Mouse (Mus musculus): ENCODE measurements around the gene Dock6. TPM values are rescaled to one million over a fixed set of nuclear protein-coding genes. Genes with fewer than 3 reads are reported as not detected.

The Dock6 gene
- total and polyA plus RNA-seq, 3 experiments: 0.79 to 3.6 (median 3.3) TPM

DNA sequence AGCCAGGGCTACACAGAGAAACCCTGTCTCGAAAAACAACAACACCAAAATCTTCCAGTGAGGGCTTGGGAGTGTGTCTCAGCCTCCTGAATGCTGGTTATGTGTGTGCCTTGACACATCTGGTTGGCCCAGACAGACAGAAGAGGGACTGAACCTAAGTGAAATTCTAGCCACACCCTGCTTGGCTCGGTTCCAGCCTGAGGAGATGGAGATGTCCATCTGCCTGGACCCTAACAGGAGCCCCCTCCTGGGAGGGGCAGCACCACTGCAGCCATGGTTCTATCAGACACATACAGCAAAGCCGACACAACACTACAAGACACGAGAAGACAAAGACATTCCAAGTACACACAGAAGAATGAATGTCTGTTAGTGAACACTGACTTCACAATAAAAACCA, 34.3 kb downstream of the Dock6 start:
- Histone ChIP-seq H3K9ac (ENCODE audit: insufficient read depth, low read depth) (no peak overlapping the region), H3K4me3 (replicated peaks in 1 of 3; ENCODE audit: low read depth in 2 of 3, low read length in 2 of 3, poor library complexity in 1 of 3) (no peak overlapping the region), H3K79me2 (replicated peaks; ENCODE audit: control insufficient read depth, extremely low read depth, insufficient read depth, poor library complexity, severe bottlenecking) (no peaks in the 10 kb centered on the region), H3K27me3 (replicated peaks) (no peaks in the 10 kb centered on the region), H3K4me2 (ENCODE audit: insufficient read depth, low read depth, poor library complexity, severe bottlenecking) (no peak overlapping the region), H3K9me3 (replicated peaks; ENCODE audit: low read length) (no peaks in the 10 kb centered on the region), H3K27ac (ENCODE audit: insufficient read depth, low read depth) (no peak overlapping the region), H3K36me3 (replicated peaks in 1 of 2; ENCODE audit: control insufficient read depth in 1 of 2, insufficient read depth in 1 of 2, low read length in 1 of 2) (peaks cover 3 to 19% of the 10 kb centered on the region in 2 experiments), H3K4me1 (ENCODE audit: control insufficient read depth in 1 of 2, insufficient read depth in 2 of 2) (peaks cover 3 to 6% of the 10 kb centered on the region in 2 experiments; a peak in 1 of 4 replicates)
- in situ Hi-C loops (cut with MboI; ENCODE audit: low pct_ligation_motif_present, low pct_unique_long_range_greater_than_20kb, low sequenced_read_pairs): no loop called here
- dilution Hi-C loops (cut with MboI; ENCODE audit: extremely low pct_ligation_motif_present, extremely low pct_unique_long_range_greater_than_20kb, low sequenced_read_pairs): no loop called here
- no peak for TF ChIP-seq USF2 (conservative IDR thresholded peaks at IDR 0.05; ENCODE audit: low read depth, low read length)
- TF ChIP-seq POLR2A (IDR thresholded peaks at IDR 0.05; ENCODE audit: low read depth, low read length): no peak
- TF ChIP-seq NRF1 (IDR thresholded peaks at IDR 0.05; ENCODE audit: low read depth, low read length): no peak
- TF ChIP-seq GABPA (IDR thresholded peaks at IDR 0.05; ENCODE audit: insufficient replicate concordance, low read depth, low read length): no peak
- TF ChIP-seq NELFE (IDR thresholded peaks at IDR 0.05; ENCODE audit: low read depth, low read length): no peak
- DNase-seq (ENCODE audit: extremely low read depth): no peak

DNA sequence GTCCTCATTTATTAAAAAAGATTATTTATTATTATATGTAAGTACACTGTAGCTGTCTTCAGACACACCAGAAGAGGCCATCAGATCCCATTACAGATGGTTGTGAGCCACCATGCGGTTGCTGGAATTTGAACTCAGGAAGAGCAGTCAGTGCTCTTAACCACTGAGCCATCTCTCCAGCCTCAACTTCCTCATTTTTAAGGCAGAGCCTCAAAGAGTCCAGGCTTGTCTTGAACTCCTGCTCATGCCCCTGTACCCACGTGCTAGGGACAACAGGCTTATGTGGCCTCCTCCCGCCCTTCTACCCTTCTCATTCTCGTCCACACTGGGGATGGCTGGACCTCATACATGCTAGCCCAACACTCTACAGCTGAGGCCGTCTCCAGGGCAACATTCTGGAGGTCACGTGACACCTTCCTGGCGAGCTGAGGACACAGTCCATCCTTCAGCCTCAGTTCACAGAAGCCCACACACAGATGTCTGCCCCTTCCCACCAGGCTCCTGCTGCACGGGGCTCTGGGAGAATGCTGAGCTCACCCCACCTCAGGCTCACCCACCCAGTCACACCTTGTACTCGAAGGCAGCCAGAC, 35.6 kb downstream of the Dock6 start:
- H3K79me2 ChIP-seq (replicated peaks; ENCODE audit: control insufficient read depth, extremely low read depth, insufficient read depth, poor library complexity, severe bottlenecking): no peaks in the 10 kb centered on the region
- no peak overlapping the region for H3K9ac ChIP-seq (ENCODE audit: insufficient read depth, low read depth)
- no peak overlapping the region for H3K4me3 ChIP-seq (replicated peaks in 1 of 3; ENCODE audit: low read depth in 2 of 3, low read length in 2 of 3, poor library complexity in 1 of 3)
- no peak overlapping the region for H3K27ac ChIP-seq (ENCODE audit: insufficient read depth, low read depth)
- no peaks in the 10 kb centered on the region for H3K27me3 ChIP-seq (replicated peaks)
- DNase-seq (ENCODE audit: extremely low read depth): no peak
- peaks cover 3 to 6% of the 10 kb centered on the region in 2 experiments; a peak in 1 of 4 replicates for H3K4me1 ChIP-seq (ENCODE audit: control insufficient read depth in 1 of 2, insufficient read depth in 2 of 2)
- no peak overlapping the region for H3K4me2 ChIP-seq (ENCODE audit: insufficient read depth, low read depth, poor library complexity, severe bottlenecking)
- no peak for TF ChIP-seq MYC (IDR thresholded peaks at IDR 0.05; ENCODE audit: low read depth, low read length)
- TF ChIP-seq RCOR1 (conservative IDR thresholded peaks at IDR 0.05; ENCODE audit: low read depth, low read length): no peak
- TF ChIP-seq POLR2A (IDR thresholded peaks at IDR 0.05; ENCODE audit: low read depth, low read length): no peak
- TF ChIP-seq USF2 (conservative IDR thresholded peaks at IDR 0.05; ENCODE audit: low read depth, low read length): no peak
- no peak for TF ChIP-seq ZMIZ1 (IDR thresholded peaks at IDR 0.05; ENCODE audit: low read depth, low read length)
- no peak for TF ChIP-seq E2F4 (IDR thresholded peaks at IDR 0.05; ENCODE audit: insufficient replicate concordance, low read depth, low read length)
- no peak for TF ChIP-seq SIN3A (IDR thresholded peaks at IDR 0.05; ENCODE audit: low read length)
- TF ChIP-seq TBP (conservative IDR thresholded peaks at IDR 0.05; ENCODE audit: low read depth, low read length): no peak
- TF ChIP-seq MAX (IDR thresholded peaks at IDR 0.05; ENCODE audit: low read length): no peak
- TF ChIP-seq MXI1 (IDR thresholded peaks at IDR 0.05; ENCODE audit: low read depth, low read length): no peak
- TF ChIP-seq NELFE (IDR thresholded peaks at IDR 0.05; ENCODE audit: low read depth, low read length): no peak
- TF ChIP-seq ELF1 (IDR thresholded peaks at IDR 0.05; ENCODE audit: low read depth, low read length): no peak
- no peak for TF ChIP-seq MAZ (IDR thresholded peaks at IDR 0.05; ENCODE audit: low read depth, low read length)
- TF ChIP-seq MEF2A (IDR thresholded peaks at IDR 0.05; ENCODE audit: borderline replicate concordance, low read depth, low read length): no peak
- no peak for TF ChIP-seq ZKSCAN1 (IDR thresholded peaks at IDR 0.05; ENCODE audit: borderline replicate concordance, low read depth, low read length)
- TF ChIP-seq PAX5 (IDR thresholded peaks at IDR 0.05; ENCODE audit: low read length): no peak
- dilution Hi-C loops (cut with MboI; ENCODE audit: extremely low pct_ligation_motif_present, extremely low pct_unique_long_range_greater_than_20kb, low sequenced_read_pairs) (no loop called here), in situ Hi-C loops (cut with MboI; ENCODE audit: low pct_ligation_motif_present, low pct_unique_long_range_greater_than_20kb, low sequenced_read_pairs) (no loop called here)
- no peaks in the 10 kb centered on the region for H3K9me3 ChIP-seq (replicated peaks; ENCODE audit: low read length)
- H3K36me3 ChIP-seq (replicated peaks in 1 of 2; ENCODE audit: control insufficient read depth in 1 of 2, insufficient read depth in 1 of 2, low read length in 1 of 2): peaks cover 3 to 20% of the 10 kb centered on the region in 2 experiments
